Mouse (Mus musculus) heart, adult 2 months (tissue): ENCODE results near the gene Gm37240. TPM values are rescaled to one million over a fixed set of nuclear protein-coding genes. Genes with fewer than 3 reads are reported as not detected.

Experiments used
- DNase-seq, 2 experiments: peaks; one replicate each; pipeline ENCODE4 v3.0.0; 2021
- H3K27ac ChIP-seq: fragments of 200-600 bp; 2 replicates; pipeline ENCODE4 v1.8.1; 2022
- H3K27me3 ChIP-seq: fragments of 200-500 bp; 2 replicates; pipeline ENCODE4 v1.6.1; 2012; ENCODE audit warnings: mild to moderate bottlenecking, low read length, inconsistent platforms, mixed read lengths; ENCODE audit not compliant: control insufficient read depth, insufficient read depth
- H3K36me3 ChIP-seq: fragments of 200-500 bp; 2 replicates; pipeline ENCODE4 v1.6.1; 2012; ENCODE audit warnings: low read length, inconsistent platforms; ENCODE audit not compliant: control insufficient read depth, insufficient read depth
- H3K4me1 ChIP-seq: fragments of 200-500 bp; 2 replicates; pipeline ENCODE4 v1.6.1; 2011; ENCODE audit warnings: low read length; ENCODE audit not compliant: control insufficient read depth, insufficient read depth
- H3K4me3 ChIP-seq: fragments of 200-600 bp; 2 replicates; pipeline ENCODE4 v1.8.1; 2022
- H3K79me2 ChIP-seq: fragments of 200-500 bp; replicated peaks from 2 replicates; pipeline ENCODE4 v1.6.1; 2012; ENCODE audit warnings: mild to moderate bottlenecking, inconsistent platforms, low read length, moderate library complexity, mixed read lengths; ENCODE audit not compliant: control insufficient read depth, insufficient read depth
- H3K9ac ChIP-seq: fragments of 200-500 bp; 2 replicates; pipeline ENCODE4 v1.6.1; 2012; ENCODE audit warnings: low read depth, mild to moderate bottlenecking, control low read depth, inconsistent platforms, low read length, mixed read lengths
- CTCF ChIP-seq: fragments of 200-600 bp; IDR thresholded peaks from 2 replicates; pipeline ENCODE4 v1.8.1; 2022; ENCODE audit warnings: antibody characterized with exemption, mild to moderate bottlenecking, moderate library complexity
- EP300 ChIP-seq: fragments of 200-500 bp; IDR thresholded peaks from 2 replicates; pipeline ENCODE4 v1.6.1; 2011; ENCODE audit warnings: low read depth, low read length, control low read depth; ENCODE audit not compliant: insufficient read depth
- POLR2A ChIP-seq: fragments of 200-500 bp; IDR thresholded peaks from 2 replicates; pipeline ENCODE4 v1.6.1; 2011; ENCODE audit warnings: mild to moderate bottlenecking, low read depth, low read length, control low read depth; ENCODE audit not compliant: insufficient read depth
- WGBS: fragments of 180-500 bp; shearing (Covaris S2); methylation state at CpG from one replicate; pipeline ENCODE4 v1.1.7; 2018; 5-methylcytosine and 5-hydroxymethylcytosine counted together
- intact Hi-C: fragments of 180-260 bp; cut with DNase I; formaldehyde crosslinking; loops from one replicate; pipeline ENCODE4 v1.15.1; 2025
- polyA plus RNA-seq: library from polyadenylated mRNA; depleted of rRNA; stranded (reverse); fragments of >200 nt; gene quantifications from 2 replicates; pipeline ENCODE4 v1.2.3, GENCODE M21; 2012
- total RNA-seq, 2 experiments: library from RNA; stranded (reverse); gene quantifications; 2 replicates each; pipeline ENCODE4 v1.2.3; 2021

The Gm37240 gene
- total and polyA plus RNA-seq, 3 experiments = 25.0 to 45.3 (median 36.6) TPM

DNA sequence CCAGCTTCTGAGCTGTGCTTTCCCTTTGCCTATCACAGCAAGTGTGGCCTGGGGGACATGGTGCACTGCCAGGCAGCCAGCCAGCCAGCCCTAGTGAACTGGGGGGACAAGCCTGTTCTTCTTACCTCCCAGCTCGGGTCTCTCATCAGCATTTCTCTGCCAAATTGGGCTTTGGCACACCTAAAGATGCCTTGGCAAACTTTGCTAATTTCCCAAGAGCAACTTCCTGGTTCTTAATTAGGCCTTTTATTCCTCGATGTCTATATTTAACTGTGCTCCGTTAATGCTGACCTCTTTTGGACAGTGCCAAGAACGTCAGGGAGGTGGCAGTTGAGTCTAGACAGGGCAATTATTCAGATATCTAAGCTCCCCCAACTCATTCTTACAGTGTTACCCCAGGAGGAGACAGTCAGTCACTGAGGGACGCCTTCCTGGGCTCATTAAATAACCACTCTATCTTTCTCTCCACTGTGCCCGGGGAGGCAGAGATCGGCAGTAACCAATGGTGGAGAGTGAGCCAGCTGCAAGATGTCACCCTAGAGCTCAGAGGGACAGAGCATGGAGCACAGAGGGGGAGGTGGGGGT lies 771.3 kb downstream of the Gm37240 start:
- Histone ChIP-seq H3K79me2 (no peaks in the 10 kb centered on the region), H3K27me3 (no peaks in the 10 kb centered on the region), H3K9ac (no peak overlapping the region), H3K27ac (peak overlapping the region; percentile 34), H3K36me3 (no peaks in the 10 kb centered on the region), H3K4me3 (no peak overlapping the region), H3K4me1 (peaks cover 2% of the 10 kb centered on the region; the same call in 1 of the 2 replicates)
- TF ChIP-seq EP300 (no peak), CTCF (no peak), POLR2A (no peak)
- WGBS = 16% methylated on average over 7 of the region's 7 CpGs
- intact Hi-C loops = loop anchor here (10.0 kb wide), 1 partner anchor 399 kb away; no protein-coding TSS in a partner anchor
- peak; percentile 26 to 54 for DNase-seq

DNA sequence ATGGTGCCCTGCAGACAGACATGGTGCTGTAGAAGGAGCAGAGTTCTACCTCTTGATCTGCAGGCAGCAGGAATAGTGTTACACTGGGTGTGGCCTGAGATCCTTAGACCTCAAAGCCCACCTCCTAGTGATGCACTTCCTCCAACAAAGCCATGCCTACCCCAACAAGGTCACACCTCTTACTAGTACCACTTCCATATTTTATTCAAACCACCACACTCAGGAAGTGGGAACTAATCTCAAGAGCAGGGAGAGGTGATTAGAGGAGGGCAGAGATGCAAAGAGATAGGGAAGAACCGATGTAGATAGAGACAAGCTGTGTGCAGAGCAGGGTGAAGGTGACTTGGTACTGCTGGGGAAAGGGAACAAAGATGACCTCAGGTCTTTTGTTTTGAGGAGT lies 773.8 kb downstream of the Gm37240 start:
- intact Hi-C loops = loop anchor here (10.0 kb wide), 1 partner anchor 401 kb away; no protein-coding TSS in a partner anchor
- 38% methylated on average over 1 of the region's 1 CpGs for WGBS
- no peak for DNase-seq
- no peaks in the 10 kb centered on the region for H3K79me2 ChIP-seq
- no peak overlapping the region for H3K9ac ChIP-seq
- no peaks in the 10 kb centered on the region for H3K27me3 ChIP-seq
- peaks cover 3% of the 10 kb centered on the region; the same call in 1 of the 2 replicates for H3K4me1 ChIP-seq
- no peak overlapping the region for H3K27ac ChIP-seq
- H3K4me3 ChIP-seq = no peak overlapping the region
- no peaks in the 10 kb centered on the region for H3K36me3 ChIP-seq
- no peak for TF ChIP-seq EP300
- no peak for TF ChIP-seq CTCF
- no peak for TF ChIP-seq POLR2A

DNA sequence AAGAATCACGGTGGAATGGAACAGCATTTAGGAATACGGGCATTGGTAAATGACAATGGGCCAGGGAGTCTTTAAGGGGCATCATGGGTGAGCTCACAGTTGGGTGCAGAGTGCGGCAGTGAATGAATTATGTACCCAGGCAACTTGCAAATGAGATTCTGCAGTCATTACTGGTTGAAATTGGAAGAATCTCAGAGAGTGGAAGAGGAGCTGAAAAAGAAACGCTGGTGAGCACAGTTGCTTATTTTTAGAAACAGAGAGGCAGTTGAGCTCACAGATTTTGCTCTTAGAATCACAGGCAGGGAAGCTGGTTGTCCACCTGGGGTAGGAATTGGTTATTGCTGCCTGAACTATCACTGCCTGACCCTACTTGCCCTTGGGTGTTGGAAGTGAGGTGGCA lies 776.6 kb downstream of the Gm37240 start:
- intact Hi-C loops = loop anchor here (10.0 kb wide), 1 partner anchor 404 kb away; no protein-coding TSS in a partner anchor
- H3K36me3 ChIP-seq = no peaks in the 10 kb centered on the region
- H3K9ac ChIP-seq = no peak overlapping the region
- no peaks in the 10 kb centered on the region for H3K79me2 ChIP-seq
- no peak for DNase-seq
- TF ChIP-seq CTCF = no peak
- H3K4me1 ChIP-seq = peaks cover 1% of the 10 kb centered on the region; the same call in 1 of the 2 replicates
- H3K27ac ChIP-seq = no peak overlapping the region
- 54% methylated on average over 4 of the region's 4 CpGs for WGBS
- H3K4me3 ChIP-seq = no peak overlapping the region
- H3K27me3 ChIP-seq = no peaks in the 10 kb centered on the region

DNA sequence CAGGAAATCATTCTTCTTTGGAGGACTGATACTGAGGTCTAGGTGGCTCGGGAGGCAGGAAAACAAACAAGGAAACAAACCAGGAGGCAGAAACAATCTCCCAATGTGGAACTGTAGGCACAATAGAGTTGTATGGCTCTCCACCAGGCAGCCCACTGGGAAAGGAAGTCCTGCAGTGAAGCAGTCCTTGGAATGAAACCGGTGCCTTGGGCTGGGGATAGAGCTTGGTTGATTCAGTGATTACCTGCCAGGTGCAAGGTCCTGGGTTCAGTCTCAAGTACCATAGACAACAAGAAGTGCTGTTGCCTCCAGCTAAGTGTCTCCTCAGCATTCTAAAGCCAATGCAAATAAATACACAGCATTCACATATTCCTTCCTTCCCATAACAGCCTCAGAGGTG lies 778.1 kb downstream of the Gm37240 start:
- Histone ChIP-seq H3K27me3 (no peaks in the 10 kb centered on the region), H3K9ac (no peak overlapping the region), H3K79me2 (no peaks in the 10 kb centered on the region), H3K4me3 (no peak overlapping the region), H3K36me3 (no peaks in the 10 kb centered on the region), H3K4me1 (peaks cover 1% of the 10 kb centered on the region; the same call in 1 of the 2 replicates), H3K27ac (no peak overlapping the region)
- DNase-seq = no peak
- WGBS = 36% methylated on average over 2 of the region's 2 CpGs
- intact Hi-C loops = no loop called here
- TF ChIP-seq CTCF = no peak
- TF ChIP-seq EP300 = no peak
- no peak for TF ChIP-seq POLR2A

DNA sequence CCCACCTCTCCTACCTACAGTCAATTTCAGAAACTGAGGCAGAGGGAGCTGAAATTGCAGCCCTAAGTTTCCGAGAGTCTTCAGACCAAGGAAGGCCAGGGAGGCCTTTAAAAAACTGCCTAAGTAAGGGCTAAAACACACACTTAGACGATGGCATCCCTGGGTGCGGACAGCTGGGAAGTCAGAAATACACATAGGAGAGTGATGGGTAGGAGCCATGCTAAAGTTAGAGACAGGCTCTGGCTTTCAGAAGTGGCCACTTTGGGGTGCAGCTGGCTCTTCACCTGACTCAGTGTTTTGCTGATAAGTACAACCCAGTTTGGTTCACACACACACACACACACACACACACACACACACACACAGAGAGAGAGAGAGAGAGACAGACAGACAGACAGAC lies 778.9 kb downstream of the Gm37240 start:
- Histone ChIP-seq H3K27ac (no peak overlapping the region), H3K36me3 (no peaks in the 10 kb centered on the region), H3K27me3 (no peaks in the 10 kb centered on the region), H3K9ac (no peak overlapping the region), H3K4me3 (no peak overlapping the region), H3K4me1 (peaks cover 1% of the 10 kb centered on the region; the same call in 1 of the 2 replicates), H3K79me2 (no peaks in the 10 kb centered on the region)
- intact Hi-C loops = no loop called here
- 73% methylated on average over 3 of the region's 3 CpGs for WGBS
- TF ChIP-seq CTCF (no peak), EP300 (no peak), POLR2A (no peak)
- DNase-seq = no peak

DNA sequence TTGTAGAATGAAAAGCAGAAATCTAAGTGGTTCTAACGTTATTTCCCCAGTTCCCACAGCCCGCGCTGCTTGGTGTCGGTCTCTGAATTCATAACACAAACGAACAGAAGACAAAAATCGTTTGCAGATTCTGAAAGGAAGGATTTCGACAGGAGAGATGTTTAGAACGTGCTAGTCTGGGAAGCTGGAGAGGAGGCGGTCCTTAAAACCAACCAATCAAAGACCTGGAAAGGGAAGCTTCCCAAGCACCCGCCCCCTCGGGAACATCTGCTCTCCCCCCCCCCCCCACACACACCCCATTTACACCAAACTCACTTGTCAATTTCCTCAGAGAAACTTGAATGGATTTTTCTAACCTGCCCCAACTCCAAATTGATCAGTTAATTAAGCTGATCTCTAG lies 780.4 kb downstream of the Gm37240 start:
- H3K4me3 ChIP-seq = no peak overlapping the region
- no peak for DNase-seq
- H3K27ac ChIP-seq = no peak overlapping the region
- no peaks in the 10 kb centered on the region for H3K27me3 ChIP-seq
- WGBS = 60% methylated on average over 11 of the region's 11 CpGs
- H3K36me3 ChIP-seq = no peaks in the 10 kb centered on the region
- TF ChIP-seq POLR2A (no peak), EP300 (no peak), CTCF (no peak)
- no peak overlapping the region for H3K9ac ChIP-seq
- peaks cover 1% of the 10 kb centered on the region; the same call in 1 of the 2 replicates for H3K4me1 ChIP-seq
- no peaks in the 10 kb centered on the region for H3K79me2 ChIP-seq
- intact Hi-C loops = no loop called here
